Mouse (Mus musculus) intestine, embryonic 16.5 days (tissue): Measurements from ENCODE around the gene Prdm10. TPM values are rescaled to one million over a fixed set of nuclear protein-coding genes. Genes with fewer than 3 reads are reported as not detected.

Experiments used
- ATAC-seq: fragments of 200-750 bp; cut with Nextera tagmentation; 2 replicates; pipeline ENCODE4 v1.8.0; 2017; ENCODE audit warnings: moderate TSS enrichment, moderate library complexity
- H3K27ac ChIP-seq: fragments of 300-500 bp; sonication (generic); 2 replicates; pipeline ENCODE4 v1.5.1; 2014; ENCODE audit warnings: mild to moderate bottlenecking, low read length
- H3K27me3 ChIP-seq: fragments of 300-500 bp; sonication (generic); replicated peaks from 2 replicates; pipeline ENCODE4 v1.6.1; 2014; ENCODE audit warnings: low read length, control low read depth, mixed read lengths; ENCODE audit not compliant: control insufficient read depth, insufficient read depth
- H3K36me3 ChIP-seq: fragments of 300-500 bp; sonication (generic); 2 replicates; pipeline ENCODE4 v1.6.1; 2014; ENCODE audit warnings: low read length, control low read depth; ENCODE audit not compliant: control insufficient read depth, insufficient read depth
- H3K4me1 ChIP-seq: fragments of 300-500 bp; sonication (generic); 2 replicates; pipeline ENCODE4 v1.6.1; 2014; ENCODE audit warnings: low read length, control low read depth, mixed read lengths; ENCODE audit not compliant: control insufficient read depth, insufficient read depth
- H3K4me2 ChIP-seq: fragments of 300-500 bp; sonication (generic); 2 replicates; pipeline ENCODE4 v1.6.1; 2014; ENCODE audit warnings: low read depth, low read length, control low read depth
- H3K4me3 ChIP-seq: fragments of 300-500 bp; sonication (generic); 2 replicates; pipeline ENCODE4 v1.5.1; 2014; ENCODE audit warnings: mild to moderate bottlenecking, low read length
- H3K9ac ChIP-seq: fragments of 300-500 bp; sonication (generic); 2 replicates; pipeline ENCODE4 v1.6.1; 2014; ENCODE audit warnings: low read depth, low read length
- H3K9me3 ChIP-seq: fragments of 300-500 bp; sonication (generic); 2 replicates; pipeline ENCODE4 v1.6.1; 2016; ENCODE audit warnings: low read length, control low read depth; ENCODE audit not compliant: control insufficient read depth
- WGBS: fragments of 180-500 bp; shearing (Covaris S2); extraction: QIAGEN DNeasy Blood & Tissue Kit; methylation state at CpG from one replicate; pipeline ENCODE4 v1.1.7; 2014; 5-methylcytosine and 5-hydroxymethylcytosine counted together
- polyA plus RNA-seq: library from polyadenylated mRNA; unstranded; fragments of >200 nt; fragmentation: Nextera tagmentation; extraction: Ambion mirVana; gene quantifications from 2 replicates; pipeline ENCODE4 v1.2.1, GENCODE M21; 2015

Gene Prdm10
- polyA plus RNA-seq, 1 experiment from 2014 or later: 3.5 TPM

GRCm38 (mm10) chr9:31243939-31244333 is 36.4 kb upstream of the Prdm10 start:
- ATAC-seq: no peak
- no peak overlapping the region for H3K4me2 ChIP-seq
- no peak overlapping the region for H3K27ac ChIP-seq
- no peaks in the 10 kb centered on the region for H3K9me3 ChIP-seq
- WGBS: 85% methylated on average over 5 of the region's 5 CpGs
- H3K9ac ChIP-seq: no peak overlapping the region
- no peaks in the 10 kb centered on the region for H3K36me3 ChIP-seq
- no peaks in the 10 kb centered on the region for H3K27me3 ChIP-seq
- H3K4me1 ChIP-seq: no peaks in the 10 kb centered on the region
- no peak overlapping the region for H3K4me3 ChIP-seq

GRCm38 (mm10) chr9:31245006-31245405 is 35.3 kb upstream of the Prdm10 start:
- no peak overlapping the region for H3K4me2 ChIP-seq
- ATAC-seq: no peak
- no peaks in the 10 kb centered on the region for H3K4me1 ChIP-seq
- H3K9me3 ChIP-seq: no peaks in the 10 kb centered on the region
- WGBS: 89% methylated on average over 6 of the region's 6 CpGs
- no peak overlapping the region for H3K27ac ChIP-seq
- no peak overlapping the region for H3K4me3 ChIP-seq
- H3K27me3 ChIP-seq: no peaks in the 10 kb centered on the region
- H3K36me3 ChIP-seq: no peaks in the 10 kb centered on the region
- no peak overlapping the region for H3K9ac ChIP-seq

GRCm38 (mm10) chr9:31246421-31246820 is 33.9 kb upstream of the Prdm10 start:
- 45% methylated on average over 6 of the region's 6 CpGs for WGBS
- H3K36me3 ChIP-seq: no peaks in the 10 kb centered on the region
- H3K4me2 ChIP-seq: no peak overlapping the region
- H3K4me1 ChIP-seq: no peaks in the 10 kb centered on the region
- H3K4me3 ChIP-seq: no peak overlapping the region
- H3K9me3 ChIP-seq: no peaks in the 10 kb centered on the region
- no peak overlapping the region for H3K27ac ChIP-seq
- H3K27me3 ChIP-seq: no peaks in the 10 kb centered on the region
- no peak overlapping the region for H3K9ac ChIP-seq
- peak; percentile 74 for ATAC-seq

- Histone ChIP-seq H3K4me1 (no peaks in the 10 kb centered on the region), H3K36me3 (no peaks in the 10 kb centered on the region), H3K27ac (no peak overlapping the region), H3K4me3 (no peak overlapping the region), H3K4me2 (no peak overlapping the region), H3K9me3 (no peaks in the 10 kb centered on the region), H3K27me3 (no peaks in the 10 kb centered on the region), H3K9ac (no peak overlapping the region)
- 59% methylated on average over 8 of the region's 8 CpGs for WGBS
- ATAC-seq: no peak
Observed at GRCm38 (mm10) chr9:31247447-31248220, 32.7 kb upstream of the Prdm10 start.

GRCm38 (mm10) chr9:31252182-31252799 is 28.0 kb upstream of the Prdm10 start:
- no peak overlapping the region for H3K9ac ChIP-seq
- H3K9me3 ChIP-seq: no peaks in the 10 kb centered on the region
- no peaks in the 10 kb centered on the region for H3K36me3 ChIP-seq
- no peak overlapping the region for H3K4me3 ChIP-seq
- H3K4me1 ChIP-seq: peaks cover 8% of the 10 kb centered on the region
- H3K4me2 ChIP-seq: no peak overlapping the region
- peak; percentile 88 for ATAC-seq
- no peaks in the 10 kb centered on the region for H3K27me3 ChIP-seq
- no peak overlapping the region for H3K27ac ChIP-seq
- WGBS: 69% methylated on average over 10 of the region's 10 CpGs

- Histone ChIP-seq H3K4me1 (peaks cover 8% of the 10 kb centered on the region), H3K27ac (peak overlapping the region; percentile 5; the same call in 1 of the 2 replicates), H3K4me2 (no peak overlapping the region), H3K4me3 (no peak overlapping the region), H3K9me3 (no peaks in the 10 kb centered on the region), H3K27me3 (no peaks in the 10 kb centered on the region), H3K36me3 (no peaks in the 10 kb centered on the region), H3K9ac (no peak overlapping the region)
- WGBS: 39% methylated on average over 10 of the region's 10 CpGs
- peak; percentile 43; the same call in 1 of the 2 replicates for ATAC-seq
Observed at GRCm38 (mm10) chr9:31253311-31253734, 27.0 kb upstream of the Prdm10 start.

- no peak overlapping the region for H3K4me3 ChIP-seq
- no peak overlapping the region for H3K4me2 ChIP-seq
- WGBS: 50% methylated on average over 11 of the region's 11 CpGs
Observed at GRCm38 (mm10) chr9:31253866-31254696, 26.3 kb upstream of the Prdm10 start.

GRCm38 (mm10) chr9:31254697-31255004 is 25.7 kb upstream of the Prdm10 start:
- no peaks in the 10 kb centered on the region for H3K36me3 ChIP-seq
- H3K27ac ChIP-seq: no peak overlapping the region
- H3K4me2 ChIP-seq: no peak overlapping the region
- WGBS: 69% methylated on average over 7 of the region's 7 CpGs
- H3K27me3 ChIP-seq: no peaks in the 10 kb centered on the region
- H3K9me3 ChIP-seq: no peaks in the 10 kb centered on the region
- H3K4me3 ChIP-seq: no peak overlapping the region
- H3K4me1 ChIP-seq: peaks cover 8% of the 10 kb centered on the region
- H3K9ac ChIP-seq: no peak overlapping the region
- ATAC-seq: peak; percentile 72

More at GRCm38 (mm10) chr9:31253866-31254696, 26.3 kb upstream of the Prdm10 start:
- ATAC-seq: peak; percentile 16
- H3K9ac ChIP-seq: no peak overlapping the region
- no peaks in the 10 kb centered on the region for H3K36me3 ChIP-seq
- peaks cover 8% of the 10 kb centered on the region for H3K4me1 ChIP-seq
- H3K27me3 ChIP-seq: no peaks in the 10 kb centered on the region
- peak overlapping the region; percentile 17; the same call in 1 of the 2 replicates for H3K27ac ChIP-seq
- H3K9me3 ChIP-seq: no peaks in the 10 kb centered on the region

GRCm38 (mm10) chr9:31255953-31256352 is 24.4 kb upstream of the Prdm10 start:
- no peak overlapping the region for H3K9ac ChIP-seq
- H3K27me3 ChIP-seq: no peaks in the 10 kb centered on the region
- H3K9me3 ChIP-seq: no peaks in the 10 kb centered on the region
- no peak overlapping the region for H3K27ac ChIP-seq
- H3K36me3 ChIP-seq: no peaks in the 10 kb centered on the region
- H3K4me2 ChIP-seq: no peak overlapping the region
- 85% methylated on average over 7 of the region's 7 CpGs for WGBS
- ATAC-seq: no peak
- H3K4me3 ChIP-seq: no peak overlapping the region
- peaks cover 8% of the 10 kb centered on the region for H3K4me1 ChIP-seq
